Mouse (Mus musculus) MEL (cell line): ENCODE measurements around the gene Cald1.

Experiments
- CHD1 ChIP-seq: IDR thresholded peaks from 2 replicates; pipeline ENCODE4 v1.6.1; 2012; ENCODE audit warnings: low read depth, mild to moderate bottlenecking, inconsistent platforms, low read length, improper control_type of control experiment
- CTCF ChIP-seq, 3 experiments: IDR thresholded peaks in 2 of 3; conservative IDR thresholded peaks in 1 of 3; 2 replicates each; pipeline ENCODE4 v1.5.1; 2011 to 2012; ENCODE audit warnings: low read length in 3 of 3, low read depth in 2 of 3, mild to moderate bottlenecking in 2 of 3, improper control_type of control experiment in 1 of 3, inconsistent platforms in 1 of 3, mixed read lengths in 1 of 3, moderate library complexity in 1 of 3; ENCODE audit not compliant: control insufficient read depth in 1 of 3, insufficient read depth in 1 of 3, poor library complexity in 1 of 3, severe bottlenecking in 1 of 3
- MYC ChIP-seq: IDR thresholded peaks from 2 replicates; pipeline ENCODE4 v1.6.1; 2011; ENCODE audit warnings: low read depth, mild to moderate bottlenecking, low read length, improper control_type of control experiment, moderate library complexity
- POLR2AphosphoS2 ChIP-seq: IDR thresholded peaks from 2 replicates; pipeline ENCODE4 v1.6.1; 2011; ENCODE audit warnings: low read length, improper control_type of control experiment
- POLR2AphosphoS5 ChIP-seq: IDR thresholded peaks from 2 replicates; pipeline ENCODE4 v1.6.1; 2012; ENCODE audit warnings: low read depth, borderline replicate concordance, mild to moderate bottlenecking, inconsistent platforms, low read length, moderate library complexity, mixed read lengths
- TCF12 ChIP-seq: IDR thresholded peaks from 2 replicates; pipeline ENCODE4 v1.6.1; 2014; ENCODE audit warnings: low read depth, mild to moderate bottlenecking, inconsistent platforms, low read length, improper control_type of control experiment, moderate library complexity

DNA sequence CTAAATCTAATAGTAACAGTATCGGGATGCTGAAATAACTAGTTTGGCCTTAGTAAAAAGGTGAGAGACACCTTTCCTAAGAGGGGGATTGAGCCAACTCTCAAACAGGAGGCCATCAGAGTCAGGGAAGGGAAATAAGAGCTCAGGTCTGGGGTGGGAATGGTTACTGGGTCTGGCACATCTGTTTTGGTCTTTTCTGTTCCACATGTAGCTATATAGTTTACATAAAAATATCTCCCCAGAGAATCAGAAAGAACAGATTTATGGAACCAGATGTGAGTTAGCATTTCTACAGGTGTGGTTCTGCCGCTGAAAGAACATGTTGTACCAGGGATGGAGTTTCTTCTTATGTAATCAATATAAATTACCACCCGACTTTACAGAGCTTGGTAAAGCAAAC is 17.1 kb downstream of the Cald1 start:
- TF ChIP-seq CTCF (IDR thresholded peaks at IDR 0.05 in 2 of 3, conservative IDR thresholded peaks at IDR 0.05 in 1 of 3; ENCODE audit: control insufficient read depth in 1 of 3, insufficient read depth in 1 of 3, low read depth in 2 of 3, low read length in 3 of 3, poor library complexity in 1 of 3, severe bottlenecking in 1 of 3), result no peak
- TF ChIP-seq POLR2AphosphoS2, result no peak
- TF ChIP-seq POLR2AphosphoS5, result no peak
- no peak for TF ChIP-seq TCF12
- TF ChIP-seq MYC, result no peak
- no peak for TF ChIP-seq CHD1
